Mouse (Mus musculus): Measurements from ENCODE around the gene Iffo1. TPM values are rescaled to one million over a fixed set of nuclear protein-coding genes. Genes with fewer than 3 reads are reported as not detected.
A peak's percentile ranks its signal among the peaks of the same experiment; 100 is the strongest.

Iffo1 gene
- total and polyA plus RNA-seq, 3 experiments: 3.3 to 7.0 (median 6.7) TPM

DNA sequence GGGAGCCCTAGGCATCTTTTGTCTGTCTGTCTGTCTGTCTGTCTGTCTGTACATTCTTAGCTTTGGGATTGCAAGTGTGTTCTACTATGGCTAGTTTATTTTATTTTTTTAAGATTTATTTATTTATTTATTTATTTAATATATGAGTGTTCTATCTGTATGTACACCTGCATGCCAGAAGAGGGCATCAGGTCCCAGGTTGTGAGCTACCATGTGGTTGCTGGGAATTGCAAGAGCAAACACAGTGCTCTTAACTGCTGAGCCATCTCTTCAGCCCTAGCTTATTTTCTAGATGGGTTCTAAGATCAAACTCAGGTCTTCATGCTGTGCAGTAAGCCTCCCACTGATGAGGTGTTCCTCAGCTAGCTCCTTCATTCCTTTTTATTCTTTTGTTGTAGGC, 9.5 kb downstream of the Iffo1 start:
- Histone ChIP-seq H3K4me1 (ENCODE audit: control insufficient read depth in 1 of 2, insufficient read depth in 2 of 2) (no peaks in the 10 kb centered on the region), H3K4me2 (ENCODE audit: insufficient read depth, low read depth, poor library complexity, severe bottlenecking) (no peak overlapping the region), H3K27ac (ENCODE audit: insufficient read depth, low read depth) (no peak overlapping the region), H3K36me3 (replicated peaks in 1 of 2; ENCODE audit: control insufficient read depth in 1 of 2, insufficient read depth in 1 of 2, low read length in 1 of 2) (peaks cover 66 to 87% of the 10 kb centered on the region in 2 experiments), H3K27me3 (replicated peaks) (no peaks in the 10 kb centered on the region), H3K9me3 (replicated peaks; ENCODE audit: low read length) (no peaks in the 10 kb centered on the region), H3K79me2 (replicated peaks; ENCODE audit: control insufficient read depth, extremely low read depth, insufficient read depth, poor library complexity, severe bottlenecking) (no peaks in the 10 kb centered on the region), H3K4me3 (replicated peaks in 1 of 3; ENCODE audit: low read depth in 2 of 3, low read length in 2 of 3, poor library complexity in 1 of 3) (no peak overlapping the region), H3K9ac (ENCODE audit: insufficient read depth, low read depth) (no peak overlapping the region; the same call in 1 of the 2 replicates)
- TF ChIP-seq ZC3H11A (IDR thresholded peaks at IDR 0.05; ENCODE audit: low read depth, low read length): no peak
- peak; percentile 45 for TF ChIP-seq SMC3 (IDR thresholded peaks at IDR 0.05; ENCODE audit: low read depth, low read length)
- TF ChIP-seq MYC (IDR thresholded peaks at IDR 0.05; ENCODE audit: low read depth, low read length): peak; percentile 89
- TF ChIP-seq EP300 (IDR thresholded peaks at IDR 0.05; ENCODE audit: low read length): no peak
- peak; percentile 42 for TF ChIP-seq RAD21 (IDR thresholded peaks at IDR 0.05; ENCODE audit: low read depth, low read length)
- no peak for TF ChIP-seq USF2 (conservative IDR thresholded peaks at IDR 0.05; ENCODE audit: low read depth, low read length)
- no peak for TF ChIP-seq MEF2A (IDR thresholded peaks at IDR 0.05; ENCODE audit: borderline replicate concordance, low read depth, low read length)
- TF ChIP-seq CTCF (conservative IDR thresholded peaks at IDR 0.05 in 1 of 2, IDR thresholded peaks at IDR 0.05 in 1 of 2; ENCODE audit: low read depth in 2 of 2, low read length in 2 of 2): peak in 1 of 2 experiments; percentile 54; a peak in 2 of 4 replicates
- dilution Hi-C loops (cut with MboI; ENCODE audit: extremely low pct_ligation_motif_present, extremely low pct_unique_long_range_greater_than_20kb, low sequenced_read_pairs) (no loop called here), in situ Hi-C loops (cut with MboI; ENCODE audit: low pct_ligation_motif_present, low pct_unique_long_range_greater_than_20kb, low sequenced_read_pairs) (no loop called here)
- DNase-seq (ENCODE audit: extremely low read depth): no peak

DNA sequence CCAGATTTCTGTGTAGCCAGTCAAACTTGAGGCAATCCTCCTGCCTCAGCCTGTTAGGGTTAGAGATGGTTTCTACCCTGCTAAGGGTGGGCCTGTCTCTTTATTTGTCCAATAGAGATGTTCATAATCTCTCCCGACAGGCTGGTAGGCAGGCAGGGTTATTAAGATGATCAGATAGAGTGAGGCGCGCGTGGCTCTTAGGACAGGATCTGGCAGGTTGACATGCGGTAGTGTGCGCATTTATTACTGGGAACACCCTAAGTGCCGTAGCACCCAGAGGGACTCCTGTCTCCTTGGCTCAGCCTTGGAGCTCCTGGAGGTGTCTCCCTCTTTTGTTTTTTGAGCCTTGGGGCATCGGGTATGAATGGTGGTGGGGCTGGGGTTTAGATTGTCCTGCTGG, 10.2 kb downstream of the Iffo1 start:
- dilution Hi-C loops (cut with MboI; ENCODE audit: extremely low pct_ligation_motif_present, extremely low pct_unique_long_range_greater_than_20kb, low sequenced_read_pairs): no loop called here

DNA sequence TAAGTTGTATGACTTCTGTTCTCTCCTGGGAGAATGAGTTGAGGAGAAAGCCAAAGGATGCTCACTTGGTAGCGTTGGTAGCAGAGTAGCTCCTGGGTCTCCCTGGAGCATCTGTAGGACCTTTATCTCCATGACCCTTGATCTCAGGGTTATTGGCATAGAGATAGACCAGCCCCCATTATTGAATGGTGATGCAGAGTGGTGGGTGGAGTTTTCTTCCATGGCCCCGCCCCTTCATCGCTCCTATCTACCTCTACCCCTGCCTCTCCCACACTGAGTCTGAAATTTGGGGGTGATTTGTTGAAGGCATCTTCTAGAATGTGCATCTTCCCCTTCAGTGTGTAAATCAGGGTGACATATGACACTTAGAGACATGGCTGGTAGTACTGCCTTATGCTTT, 11.4 kb downstream of the Iffo1 start:
- Histone ChIP-seq H3K27me3 (replicated peaks) (no peaks in the 10 kb centered on the region), H3K4me3 (replicated peaks in 1 of 3; ENCODE audit: low read depth in 2 of 3, low read length in 2 of 3, poor library complexity in 1 of 3) (no peak overlapping the region), H3K36me3 (replicated peaks in 1 of 2; ENCODE audit: control insufficient read depth in 1 of 2, insufficient read depth in 1 of 2, low read length in 1 of 2) (peaks cover 76 to 92% of the 10 kb centered on the region in 2 experiments), H3K4me1 (ENCODE audit: control insufficient read depth in 1 of 2, insufficient read depth in 2 of 2) (peaks cover 0 to 9% of the 10 kb centered on the region in 2 experiments; a peak in 2 of 4 replicates), H3K27ac (ENCODE audit: insufficient read depth, low read depth) (no peak overlapping the region), H3K4me2 (ENCODE audit: insufficient read depth, low read depth, poor library complexity, severe bottlenecking) (no peak overlapping the region), H3K79me2 (replicated peaks; ENCODE audit: control insufficient read depth, extremely low read depth, insufficient read depth, poor library complexity, severe bottlenecking) (no peaks in the 10 kb centered on the region), H3K9me3 (replicated peaks; ENCODE audit: low read length) (no peaks in the 10 kb centered on the region), H3K9ac (ENCODE audit: insufficient read depth, low read depth) (no peak overlapping the region)
- no peak for TF ChIP-seq USF1 (IDR thresholded peaks at IDR 0.05; ENCODE audit: low read depth, low read length)
- TF ChIP-seq GABPA (IDR thresholded peaks at IDR 0.05; ENCODE audit: insufficient replicate concordance, low read depth, low read length): no peak
- no peak for DNase-seq (ENCODE audit: extremely low read depth)
- dilution Hi-C loops (cut with MboI; ENCODE audit: extremely low pct_ligation_motif_present, extremely low pct_unique_long_range_greater_than_20kb, low sequenced_read_pairs): no loop called here
- in situ Hi-C loops (cut with MboI; ENCODE audit: low pct_ligation_motif_present, low pct_unique_long_range_greater_than_20kb, low sequenced_read_pairs): loop anchor here (5.0 kb wide), 1 partner anchor 116 kb away; no protein-coding TSS in a partner anchor

More for the DNA sequence above, 10.2 kb downstream of the Iffo1 start:
- Histone ChIP-seq H3K9ac (ENCODE audit: insufficient read depth, low read depth) (no peak overlapping the region), H3K4me3 (replicated peaks in 1 of 3; ENCODE audit: low read depth in 2 of 3, low read length in 2 of 3, poor library complexity in 1 of 3) (no peak overlapping the region), H3K27ac (ENCODE audit: insufficient read depth, low read depth) (no peak overlapping the region), H3K79me2 (replicated peaks; ENCODE audit: control insufficient read depth, extremely low read depth, insufficient read depth, poor library complexity, severe bottlenecking) (no peaks in the 10 kb centered on the region), H3K4me2 (ENCODE audit: insufficient read depth, low read depth, poor library complexity, severe bottlenecking) (no peak overlapping the region), H3K4me1 (ENCODE audit: control insufficient read depth in 1 of 2, insufficient read depth in 2 of 2) (no peaks in the 10 kb centered on the region), H3K27me3 (replicated peaks) (no peaks in the 10 kb centered on the region), H3K36me3 (replicated peaks in 1 of 2; ENCODE audit: control insufficient read depth in 1 of 2, insufficient read depth in 1 of 2, low read length in 1 of 2) (peaks cover 69 to 90% of the 10 kb centered on the region in 2 experiments), H3K9me3 (replicated peaks; ENCODE audit: low read length) (no peaks in the 10 kb centered on the region)
- no peak for DNase-seq (ENCODE audit: extremely low read depth)
- no peak for TF ChIP-seq MYC (IDR thresholded peaks at IDR 0.05; ENCODE audit: low read depth, low read length)
- TF ChIP-seq NRF1 (IDR thresholded peaks at IDR 0.05; ENCODE audit: low read depth, low read length): no peak
- no peak for TF ChIP-seq ZNF384 (IDR thresholded peaks at IDR 0.05; ENCODE audit: low read depth, low read length)
- no peak for TF ChIP-seq SIN3A (IDR thresholded peaks at IDR 0.05; ENCODE audit: low read length)
- no peak for TF ChIP-seq RCOR1 (conservative IDR thresholded peaks at IDR 0.05; ENCODE audit: low read depth, low read length)
- no peak for TF ChIP-seq CHD1 (IDR thresholded peaks at IDR 0.05; ENCODE audit: low read depth, low read length)
- in situ Hi-C loops (cut with MboI; ENCODE audit: low pct_ligation_motif_present, low pct_unique_long_range_greater_than_20kb, low sequenced_read_pairs): loop anchor here (5.0 kb wide), 1 partner anchor 117 kb away; no protein-coding TSS in a partner anchor
